Mouse (Mus musculus) megakaryocyte, embryonic 14.5 days (primary cell): ENCODE measurements around the gene a.

ENCODE experiments used
- FLI1 ChIP-seq: IDR thresholded peaks from 2 replicates; pipeline ENCODE4 v1.6.1; 2012; ENCODE audit warnings: low read length, inconsistent platforms, mixed read lengths
- GATA1 ChIP-seq: IDR thresholded peaks from 3 replicates; pipeline ENCODE4 v1.6.1; 2012; ENCODE audit warnings: mixed read lengths, low read length, inconsistent platforms, borderline replicate concordance

- TF ChIP-seq GATA1: no peak
- TF ChIP-seq FLI1: no peak
Observed at GRCm38 (mm10) chr2:155047452-155048178, 256.4 kb downstream of the a start.
